Mouse (Mus musculus): ENCODE data around the gene Kazn.

The Kazn gene

DNA sequence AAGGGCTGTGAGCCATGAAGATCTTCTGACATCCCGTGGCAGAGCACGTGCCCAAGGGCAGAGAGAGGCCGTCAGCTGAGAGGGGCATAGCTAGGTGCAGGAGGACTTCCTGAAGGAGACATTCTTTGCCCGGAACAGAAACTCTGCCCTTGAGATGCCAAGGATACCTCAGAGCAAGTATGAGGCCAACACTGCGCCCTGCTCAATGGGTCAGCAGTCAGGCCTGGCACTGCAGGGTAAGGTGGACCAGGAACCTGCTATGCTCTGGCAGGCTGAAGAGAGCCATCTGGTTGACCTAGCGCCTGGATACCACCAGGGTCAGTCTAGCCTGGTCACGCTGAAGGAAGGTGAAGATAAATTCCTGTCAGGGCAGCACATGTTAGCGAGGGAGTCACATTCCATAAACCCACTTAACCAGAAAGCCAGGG, 46.0 kb downstream of the Kazn start:
- DNase-seq (ENCODE audit: low spot score in 2 of 2), result no peak

DNA sequence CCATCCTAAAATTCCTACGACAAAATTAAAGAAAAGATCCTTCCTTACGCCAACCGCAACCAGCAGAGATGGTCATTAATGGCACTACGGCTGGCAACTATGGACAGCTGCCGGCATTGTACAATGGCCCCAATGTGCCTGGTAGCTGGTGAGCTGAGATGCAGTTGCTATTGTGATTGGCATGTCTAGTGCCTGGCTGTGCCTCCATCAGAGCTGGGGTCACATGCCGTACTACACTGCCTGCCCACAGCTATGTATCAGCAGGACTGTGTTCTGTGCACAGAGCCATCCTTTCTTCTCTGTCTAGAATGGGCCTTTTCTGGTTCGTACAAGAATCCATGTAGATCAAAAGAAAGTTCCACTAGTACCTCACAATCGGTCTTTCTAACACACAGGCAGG, 49.2 kb downstream of the Kazn start:
- no peak for DNase-seq (ENCODE audit: low spot score in 2 of 2)

DNA sequence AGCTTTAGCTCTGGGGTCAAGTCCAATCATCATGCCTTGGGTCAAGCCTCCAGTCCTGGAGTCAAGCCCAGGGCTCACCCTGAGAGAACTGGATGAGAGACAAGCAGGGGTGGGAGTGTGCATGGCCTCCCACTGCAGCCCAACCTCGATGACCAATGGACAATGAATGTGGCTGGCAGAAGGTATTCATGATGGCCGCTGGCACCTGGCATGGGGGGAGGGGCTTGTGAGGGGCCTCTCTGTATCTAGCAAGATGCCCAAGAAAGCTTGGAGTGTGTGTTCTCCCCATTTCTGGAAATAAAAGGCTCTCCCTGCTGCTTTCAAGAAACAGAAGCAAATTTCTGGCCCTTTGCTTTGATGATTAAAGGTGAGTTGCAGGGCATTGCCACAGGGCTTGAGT, 50.7 kb downstream of the Kazn start:
- DNase-seq (ENCODE audit: low spot score in 2 of 2), result no peak

DNA sequence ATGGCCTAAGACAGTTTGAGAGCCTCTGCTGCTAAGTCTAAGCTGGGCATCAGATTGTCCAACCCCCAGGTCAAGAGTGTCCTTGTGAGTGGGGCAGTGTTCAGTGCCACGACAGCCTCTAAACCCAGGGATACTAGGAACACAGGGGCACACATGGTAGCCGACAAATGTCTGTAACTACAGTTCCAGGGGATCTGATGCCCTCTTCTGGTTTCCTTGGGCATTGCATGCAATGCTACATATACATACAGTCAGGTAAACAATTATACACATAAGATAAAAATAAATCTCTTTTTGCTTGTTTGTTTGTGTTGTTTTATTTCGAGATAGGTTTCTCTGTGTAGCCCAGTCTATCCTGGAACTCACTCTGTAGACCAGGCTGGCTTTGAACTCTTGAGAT, 53.0 kb downstream of the Kazn start:
- DNase-seq (ENCODE audit: low spot score in 2 of 2), result no peak

DNA sequence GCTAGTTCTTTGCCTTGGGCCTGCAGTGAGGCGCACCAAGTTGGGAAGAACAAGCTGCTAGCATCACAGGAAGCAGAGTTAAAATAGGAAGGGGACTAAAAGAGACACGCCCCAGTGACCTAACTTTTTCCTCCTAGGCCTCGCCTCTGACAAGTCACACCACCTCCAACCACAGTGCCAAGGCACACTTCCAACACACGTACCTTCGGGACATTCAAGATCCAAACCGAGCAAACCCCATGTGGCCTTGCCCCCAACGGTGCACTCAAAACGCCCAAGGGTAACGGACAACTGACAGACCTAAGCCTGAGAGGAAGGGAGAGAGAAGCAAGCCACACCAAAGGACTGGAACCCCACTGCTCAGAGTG, 53.7 kb downstream of the Kazn start:
- DNase-seq (ENCODE audit: low spot score in 2 of 2), result no peak

DNA sequence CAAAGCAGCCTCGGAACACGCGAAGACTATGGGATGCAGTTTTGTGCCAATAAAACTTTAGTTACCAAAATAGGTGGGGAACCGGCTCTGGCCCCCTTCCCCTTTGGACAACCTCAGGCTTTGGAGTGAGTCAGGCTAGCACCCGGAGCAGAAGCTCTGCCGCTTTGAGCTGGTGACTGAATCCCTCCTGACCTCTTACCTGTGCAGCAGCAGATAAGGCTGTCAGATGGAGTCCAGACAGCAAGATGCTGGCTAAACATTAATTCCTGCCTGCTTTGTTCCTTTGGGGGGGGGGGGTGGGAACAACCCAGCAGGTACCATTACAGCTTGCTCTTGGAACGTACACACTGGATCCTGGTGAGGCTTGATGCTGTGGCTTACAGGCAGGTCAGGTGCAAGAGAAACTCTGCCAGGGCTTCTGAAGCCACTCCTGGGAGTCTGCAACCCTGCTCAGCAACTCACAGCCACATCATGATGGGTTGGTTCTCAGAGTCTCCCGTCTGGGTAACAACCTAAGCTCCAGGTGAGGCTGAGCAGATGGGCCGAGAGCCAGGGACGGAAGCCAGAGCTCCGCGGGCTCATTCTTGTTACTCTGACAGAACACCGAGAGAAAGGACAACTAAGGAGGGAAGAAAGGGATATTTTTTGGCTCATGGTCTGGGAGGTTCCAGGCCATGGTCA, 54.2 kb downstream of the Kazn start:
- DNase-seq (ENCODE audit: low spot score in 2 of 2), result no peak

DNA sequence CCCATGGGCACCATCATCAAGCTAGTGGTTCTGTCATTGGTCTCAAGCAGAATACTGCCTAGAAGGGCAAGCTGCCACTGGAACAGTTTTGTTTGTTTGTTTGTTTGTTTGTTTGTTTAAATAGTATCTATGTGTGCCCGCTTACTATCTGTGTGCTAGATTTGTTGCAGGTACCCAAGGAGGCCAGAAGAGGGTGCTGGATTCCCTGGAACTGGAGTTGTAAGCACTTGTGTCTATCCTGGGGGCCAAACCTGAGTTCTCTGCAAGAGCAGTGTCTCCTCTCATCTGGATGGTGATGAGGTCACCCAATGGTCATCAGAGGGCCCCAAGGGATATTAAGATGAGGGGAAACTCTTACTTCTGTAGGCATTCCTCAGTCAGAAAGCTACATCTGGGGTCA, 55.6 kb downstream of the Kazn start:
- no peak for DNase-seq (ENCODE audit: low spot score in 2 of 2)

DNA sequence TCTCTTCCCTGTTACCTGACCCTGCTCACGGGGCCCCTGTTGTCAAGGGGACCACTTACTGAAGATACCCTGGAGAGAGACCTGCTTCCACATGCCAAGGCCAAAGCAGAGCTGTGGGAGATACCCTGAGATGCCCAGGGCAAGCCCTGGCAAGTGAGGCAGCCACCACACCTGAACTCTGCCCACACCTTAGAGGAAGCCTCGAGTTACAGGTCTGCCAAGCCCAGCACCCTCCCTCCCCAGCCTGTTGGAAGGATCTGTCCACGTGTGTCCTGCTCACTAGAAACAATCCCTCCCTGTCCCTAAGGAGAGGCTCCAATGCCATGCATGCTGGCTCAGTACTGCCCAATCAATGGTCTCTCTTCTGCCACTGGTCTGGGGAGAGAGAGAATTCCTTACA, 56.2 kb downstream of the Kazn start:
- DNase-seq (ENCODE audit: low spot score in 2 of 2), result no peak

DNA sequence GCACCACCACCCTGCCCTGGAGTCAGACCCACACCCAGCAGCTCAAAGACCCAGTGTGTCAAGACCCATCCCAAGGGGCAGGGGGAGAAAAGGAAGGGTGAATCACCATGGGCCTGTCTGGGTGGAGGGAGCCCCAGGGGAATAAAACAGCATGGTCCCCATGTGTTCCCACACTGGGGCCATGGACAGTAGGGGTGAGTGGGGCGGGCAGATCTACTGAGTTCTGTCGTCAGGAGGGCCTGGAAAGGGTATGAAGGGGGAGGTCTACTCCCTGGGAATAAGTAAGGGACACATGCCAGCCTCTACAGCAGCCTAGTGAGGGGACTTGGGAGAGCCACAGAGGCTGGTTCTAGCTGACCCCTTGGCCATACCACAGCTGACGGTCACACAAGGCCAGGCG, 57.6 kb downstream of the Kazn start:
- no peak for DNase-seq (ENCODE audit: low spot score in 2 of 2)

DNA sequence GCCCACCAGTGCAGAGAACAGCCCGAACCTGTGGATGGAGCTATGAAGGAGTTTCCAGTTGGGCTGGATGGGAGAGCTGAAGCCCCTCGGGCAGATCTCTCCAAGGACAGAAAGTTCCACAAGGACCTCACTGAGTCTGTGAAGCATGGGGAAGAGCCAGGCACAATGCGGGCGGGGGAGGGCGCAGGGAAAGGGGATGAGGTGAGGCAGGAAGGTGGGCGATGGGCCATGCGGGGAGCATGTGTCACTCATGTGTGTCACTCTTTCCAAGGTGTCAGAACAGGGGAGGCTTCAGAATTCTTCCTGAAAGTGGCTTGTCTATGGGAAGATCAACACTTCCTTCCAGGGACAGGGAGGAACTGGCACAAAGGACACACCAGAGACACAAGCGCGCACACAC, 58.3 kb downstream of the Kazn start:
- DNase-seq (ENCODE audit: low spot score in 2 of 2), result no peak

DNA sequence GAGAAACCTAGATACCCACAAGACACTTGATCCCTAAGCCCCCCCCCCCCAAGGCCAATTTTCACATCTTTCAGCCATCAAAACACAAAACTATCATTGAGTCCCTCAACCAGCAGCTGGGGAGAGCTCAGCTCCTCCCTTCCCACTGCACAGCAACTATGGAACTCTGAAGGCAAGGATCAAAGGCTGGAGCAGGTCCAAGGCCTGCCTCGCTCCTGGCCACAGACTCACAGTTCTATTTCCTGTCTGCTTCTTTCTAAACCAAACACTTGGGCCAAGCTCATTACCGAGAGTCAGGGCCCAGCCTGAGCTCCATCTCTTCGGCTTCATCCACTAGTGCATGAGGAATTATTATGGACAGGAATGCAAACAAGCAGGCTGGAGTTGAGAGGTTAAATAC, 58.9 kb downstream of the Kazn start:
- peak; percentile 47 to 73 for DNase-seq (ENCODE audit: low spot score in 2 of 2)

DNA sequence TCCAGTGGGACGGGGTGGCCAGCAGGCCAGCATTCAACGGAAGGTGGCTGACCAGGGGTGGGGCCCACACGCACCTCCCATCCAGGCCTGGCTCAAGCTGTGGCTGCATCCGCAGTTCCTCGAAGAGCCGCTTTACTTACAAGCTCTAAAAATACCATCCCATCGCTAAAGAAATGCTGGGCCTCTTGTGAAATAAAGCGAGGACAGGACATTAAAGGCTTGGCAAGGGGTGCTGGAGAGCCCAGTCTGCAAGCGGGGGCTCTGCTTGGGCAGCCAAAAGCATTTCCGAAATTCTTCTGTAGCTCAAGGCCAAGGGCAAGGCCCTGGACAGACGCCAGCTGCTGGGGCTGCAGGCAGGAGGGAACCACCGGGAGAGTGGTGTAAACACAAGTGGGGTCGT, 59.7 kb downstream of the Kazn start:
- DNase-seq (ENCODE audit: low spot score in 2 of 2), result peak in 1 of 2 experiments; percentile 17

DNA sequence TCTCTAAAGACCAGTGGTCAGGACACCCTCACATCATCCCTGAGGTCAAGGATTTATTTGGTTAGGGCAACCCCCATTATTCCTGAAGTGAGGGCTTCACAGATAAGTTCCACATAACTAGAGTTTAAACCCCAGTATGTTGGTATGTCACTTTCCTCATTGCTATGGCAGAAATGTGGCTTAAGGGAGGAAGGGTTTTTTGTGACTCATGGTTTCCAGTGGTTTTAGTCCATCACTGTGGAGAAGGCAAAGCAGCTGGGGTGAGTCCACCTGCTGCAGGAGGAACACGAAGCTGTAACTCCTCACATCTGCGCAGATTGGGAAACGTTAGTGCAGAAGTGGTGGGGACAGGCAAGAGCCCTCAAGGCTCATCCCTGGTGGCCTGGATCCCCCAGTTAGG, 62.5 kb downstream of the Kazn start:
- no peak for DNase-seq (ENCODE audit: low spot score in 2 of 2)

DNA sequence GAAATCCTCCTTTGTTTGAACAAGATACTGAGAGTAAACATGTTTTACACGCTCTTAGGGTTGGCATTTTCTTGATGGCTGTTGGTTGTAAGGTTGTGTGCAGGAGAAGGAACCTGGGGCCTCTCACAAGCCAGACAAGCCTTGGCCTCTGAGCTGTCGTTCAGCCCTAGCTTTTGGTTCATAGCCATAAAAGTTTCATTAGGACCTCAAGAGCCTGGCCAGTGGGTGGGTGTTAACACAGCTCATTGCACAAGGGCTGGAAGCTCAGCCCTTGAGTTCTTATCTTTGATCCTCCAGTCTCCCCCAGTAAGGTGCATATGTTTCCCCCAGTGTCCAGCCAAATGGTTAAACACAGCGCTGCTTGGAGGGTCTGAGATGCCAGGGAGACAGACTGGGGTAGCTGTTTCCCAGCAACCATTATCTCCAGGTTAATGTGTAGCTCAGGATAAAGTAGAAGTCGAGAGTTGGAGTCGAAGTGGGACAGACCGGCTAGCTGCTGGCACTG, 65.2 kb downstream of the Kazn start:
- no peak for DNase-seq (ENCODE audit: low spot score in 2 of 2)

DNA sequence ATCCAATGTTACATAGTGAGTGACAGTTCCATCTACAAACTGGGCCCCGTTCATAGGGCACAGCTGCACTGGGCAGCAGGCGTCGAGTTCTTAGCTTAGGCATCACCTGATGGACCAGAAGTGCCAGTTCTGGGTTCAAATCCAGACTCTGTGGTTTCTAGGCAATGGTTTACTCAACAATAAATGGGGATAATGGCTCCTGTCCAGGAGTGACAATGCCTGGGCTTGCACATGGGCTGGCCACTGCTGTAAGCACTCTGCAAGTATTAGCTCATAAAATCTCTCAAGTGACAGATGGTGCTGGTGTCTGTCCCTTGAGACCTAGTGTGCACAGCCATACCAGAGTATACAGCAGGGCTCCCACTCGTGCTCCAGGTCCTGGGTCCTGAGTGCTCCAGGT, 66.3 kb downstream of the Kazn start:
- DNase-seq (ENCODE audit: low spot score in 2 of 2), result no peak

DNA sequence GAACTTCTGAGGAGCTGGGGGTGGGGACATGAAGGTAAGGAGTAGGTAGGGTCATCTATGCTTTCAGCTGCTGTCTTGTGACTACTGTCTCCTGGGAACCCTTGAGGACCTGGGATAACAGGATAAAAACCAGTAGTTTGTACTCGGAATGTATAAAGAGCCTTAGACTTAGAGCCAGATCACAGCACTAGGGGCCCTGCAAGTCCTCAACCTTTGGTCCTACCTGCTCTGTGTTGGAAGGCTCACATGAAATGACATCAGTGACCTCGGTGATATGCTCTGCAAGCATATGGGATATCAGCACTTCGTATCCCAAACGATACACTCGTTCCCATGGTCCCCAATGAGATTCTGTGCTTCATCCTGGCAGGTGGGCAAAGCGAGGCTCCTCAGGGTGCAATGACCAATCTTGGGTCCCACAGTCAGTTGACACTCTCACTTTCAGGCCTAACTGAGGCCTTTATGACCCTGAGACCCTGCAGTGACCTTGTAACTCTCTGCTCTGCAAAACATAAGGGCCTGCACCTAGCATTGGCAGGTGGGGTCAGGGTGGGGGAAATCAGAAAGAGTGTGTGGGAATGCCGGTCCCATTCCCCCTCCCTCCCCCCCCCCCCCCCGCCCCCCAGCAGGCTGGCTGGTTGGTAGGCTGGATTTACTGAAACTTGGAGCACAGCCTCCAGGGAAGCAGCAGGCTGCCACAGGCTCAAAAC, 67.3 kb downstream of the Kazn start:
- DNase-seq (ENCODE audit: low spot score in 2 of 2), result no peak

DNA sequence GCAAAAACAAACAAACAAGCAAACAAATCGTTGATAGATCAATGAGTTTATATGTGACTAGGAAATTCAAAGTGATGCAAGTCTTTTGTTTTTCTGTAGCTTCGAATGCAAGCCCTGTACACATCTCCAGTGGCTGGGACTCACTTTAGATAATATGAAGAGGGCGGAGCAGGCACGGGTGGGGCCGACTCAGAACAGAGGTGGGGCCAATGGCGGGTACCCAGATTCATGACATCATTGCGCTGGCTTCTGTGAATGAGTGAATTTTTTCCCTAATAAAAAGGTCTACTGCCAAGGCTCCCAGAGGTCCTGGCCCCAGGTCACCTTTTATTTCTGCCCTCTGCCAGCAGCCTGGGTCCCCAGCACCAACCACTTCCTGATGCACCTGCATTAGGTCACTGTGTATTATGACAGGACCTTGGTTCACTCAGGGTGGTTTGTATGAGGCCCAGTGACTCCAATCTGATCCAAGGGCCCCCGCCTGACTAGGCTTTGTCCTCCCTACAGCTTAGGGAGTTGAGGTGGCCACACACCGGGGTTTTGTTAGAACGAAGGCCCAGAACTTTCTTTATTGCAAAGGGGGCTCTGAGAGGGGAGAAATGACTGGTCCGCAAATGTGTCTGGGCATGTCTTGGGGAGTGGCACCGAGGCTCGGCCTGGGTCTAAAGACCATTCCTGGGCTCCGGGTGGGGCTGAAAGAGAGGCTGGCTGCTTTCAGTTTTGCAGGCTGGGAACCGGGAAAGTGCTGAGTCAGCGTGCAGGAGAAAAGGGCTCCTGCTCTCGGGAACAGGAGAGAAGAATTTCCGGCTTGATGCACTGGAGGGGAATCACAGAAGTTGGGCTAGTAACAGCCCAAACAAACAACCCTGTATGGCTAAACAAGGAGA, 68.1 kb downstream of the Kazn start:
- DNase-seq (ENCODE audit: low spot score in 2 of 2), result no peak

DNA sequence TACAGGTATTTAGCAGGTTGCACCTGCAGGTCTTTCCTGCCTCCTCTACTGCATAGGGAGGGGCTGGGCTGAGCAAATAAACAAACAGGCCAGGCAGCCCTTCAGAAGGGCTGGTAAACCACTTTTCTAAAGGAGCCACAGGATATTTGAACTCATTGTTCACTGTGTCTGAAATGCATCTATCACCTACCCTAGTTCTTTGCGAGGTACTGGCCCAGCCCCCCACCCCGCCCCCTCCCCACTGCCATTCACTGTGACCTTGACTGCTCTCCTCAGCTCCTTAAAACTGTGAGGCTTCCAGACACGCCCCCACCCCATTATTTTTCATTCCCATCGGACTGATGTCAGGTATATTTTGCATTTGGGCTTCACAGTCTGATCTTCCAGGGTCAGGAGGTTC, 69.6 kb downstream of the Kazn start:
- no peak for DNase-seq (ENCODE audit: low spot score in 2 of 2)

DNA sequence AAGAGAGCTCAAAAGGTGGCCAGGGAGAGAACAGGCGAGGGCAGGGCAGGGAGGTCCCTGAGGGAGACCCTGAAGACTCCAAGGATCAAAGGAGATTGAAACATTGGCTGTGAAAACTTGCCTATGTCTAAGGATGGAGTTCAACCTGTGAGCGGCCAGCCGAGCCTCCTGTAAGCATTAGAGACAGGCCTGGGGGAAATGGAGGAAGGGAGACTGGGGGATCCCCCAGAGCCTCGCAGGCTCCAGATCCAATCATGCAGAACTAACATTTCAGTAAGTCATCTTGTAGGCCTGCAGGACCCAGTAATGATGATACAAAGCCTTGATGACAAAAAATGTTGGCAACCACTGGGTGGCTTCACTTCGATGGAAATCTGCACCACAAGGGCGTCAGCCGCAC, 70.8 kb downstream of the Kazn start:
- no peak for DNase-seq (ENCODE audit: low spot score in 2 of 2)

DNA sequence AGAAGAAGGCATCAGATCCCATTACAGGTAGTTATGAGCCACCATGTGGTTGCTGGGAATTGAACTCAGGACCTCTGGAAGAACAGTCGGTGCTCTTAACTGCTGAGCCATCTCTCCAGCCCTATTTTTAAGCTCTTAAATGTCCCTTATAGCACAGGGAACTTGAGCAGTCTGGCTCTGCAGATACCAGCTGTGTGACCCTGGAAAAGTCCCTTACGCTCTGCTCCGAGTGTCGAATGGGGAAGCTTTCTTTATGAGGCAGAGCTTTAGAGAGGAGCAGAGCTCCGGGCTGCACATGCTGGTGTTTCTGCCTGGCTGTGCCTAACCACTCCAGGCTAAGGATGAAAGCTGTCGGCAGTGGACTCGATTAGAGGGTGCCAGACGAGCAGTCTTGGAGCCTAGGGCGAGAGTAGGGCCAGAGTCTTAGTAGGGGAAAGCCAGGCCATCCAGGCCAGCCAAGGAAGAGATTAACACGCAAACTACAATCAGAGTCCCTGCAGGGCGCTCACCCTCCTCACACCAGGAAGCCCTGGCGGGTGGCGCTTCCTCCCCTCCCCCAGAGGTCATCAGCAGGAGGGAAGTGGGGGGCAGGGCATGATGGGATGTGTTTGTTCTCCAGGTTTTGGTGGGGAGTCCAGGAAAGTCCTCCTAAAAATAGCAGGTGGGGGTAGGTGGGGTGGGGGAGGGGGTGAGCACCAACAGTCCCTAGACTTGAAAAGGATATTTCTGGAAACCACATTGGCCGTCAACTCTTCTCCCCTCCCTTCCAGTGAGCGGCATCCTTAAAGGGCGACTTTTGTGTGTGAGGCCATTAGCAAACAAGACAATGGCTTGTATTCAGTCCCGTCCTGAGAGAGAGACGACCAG, 73.1 kb downstream of the Kazn start:
- no peak for DNase-seq (ENCODE audit: low spot score in 2 of 2)

DNA sequence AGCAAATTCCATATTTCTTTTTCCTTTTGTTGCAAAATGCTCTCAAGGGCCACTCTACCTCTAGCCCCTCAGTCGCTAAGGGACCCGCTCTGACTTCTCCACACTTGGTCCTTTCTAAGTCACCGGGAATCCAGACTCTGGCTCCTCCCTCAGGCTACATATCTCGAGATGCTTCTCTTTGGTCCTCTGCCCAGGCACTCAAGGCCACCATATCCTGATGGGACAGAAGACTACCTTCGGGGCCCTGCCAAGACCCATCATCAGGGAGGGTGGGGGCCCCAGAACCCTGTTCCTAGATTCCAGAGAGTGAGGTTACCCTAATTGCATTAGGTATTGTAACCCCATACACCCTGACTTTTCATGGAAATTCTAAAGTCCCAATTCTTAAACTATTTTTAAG, 73.8 kb downstream of the Kazn start:
- DNase-seq (ENCODE audit: low spot score in 2 of 2), result no peak

DNA sequence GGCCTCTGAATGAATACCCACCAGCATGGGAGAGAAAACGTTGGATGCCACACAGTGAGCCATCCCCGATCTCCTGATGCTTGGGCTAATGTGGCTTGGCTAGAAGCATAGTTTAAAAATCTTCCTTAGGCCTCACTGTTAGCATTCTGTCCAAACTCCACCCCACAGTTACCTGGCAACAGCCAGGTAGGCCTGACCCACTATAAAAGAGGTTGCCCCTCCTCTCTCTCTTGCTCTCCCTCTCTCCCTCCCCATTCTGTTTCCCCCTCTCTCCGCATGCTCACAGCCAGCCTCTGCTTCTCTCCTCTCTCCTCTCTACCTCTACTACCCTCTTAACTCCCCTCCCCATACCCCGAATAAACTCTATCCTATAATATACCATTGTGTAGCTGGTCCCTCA, 74.8 kb downstream of the Kazn start:
- DNase-seq (ENCODE audit: low spot score in 2 of 2), result no peak
